Mouse (Mus musculus) midbrain, embryonic 13.5 days (tissue): ENCODE data around the gene Gatad2a. TPM values are rescaled to one million over a fixed set of nuclear protein-coding genes. Genes with fewer than 3 reads are reported as not detected.
A peak's percentile ranks its signal among the peaks of the same experiment; 100 is the strongest.
"Not testable (repeated sequence)": the region's sequence is repeated elsewhere in the genome, so short reads cannot be mapped to it uniquely, and the experiment has no call there.

ENCODE experiments used
- ATAC-seq: fragments of 200-750 bp; cut with Nextera tagmentation; 2 replicates; pipeline ENCODE4 v1.8.0; 2017; ENCODE audit warnings: mild to moderate bottlenecking, moderate TSS enrichment, moderate library complexity
- H3K27ac ChIP-seq: fragments of 300-500 bp; sonication (generic); 2 replicates; pipeline ENCODE4 v1.5.1; 2015; ENCODE audit warnings: inconsistent platforms, mild to moderate bottlenecking, moderate library complexity
- H3K27me3 ChIP-seq: fragments of 300-500 bp; sonication (generic); 2 replicates; pipeline ENCODE4 v1.6.1; 2015; ENCODE audit warnings: mild to moderate bottlenecking, inconsistent platforms
- H3K36me3 ChIP-seq: fragments of 300-500 bp; sonication (generic); 2 replicates; pipeline ENCODE4 v1.6.1; 2015; ENCODE audit warnings: mild to moderate bottlenecking, inconsistent platforms
- H3K4me1 ChIP-seq: fragments of 300-500 bp; sonication (generic); replicated peaks from 2 replicates; pipeline ENCODE4 v1.6.1; 2015; ENCODE audit warnings: inconsistent platforms
- H3K4me2 ChIP-seq: fragments of 300-500 bp; sonication (generic); replicated peaks from 2 replicates; pipeline ENCODE4 v1.6.1; 2015; ENCODE audit warnings: moderate library complexity, mild to moderate bottlenecking, inconsistent platforms
- H3K4me3 ChIP-seq: fragments of 300-500 bp; sonication (generic); replicated peaks from 2 replicates; pipeline ENCODE4 v1.5.1; 2015; ENCODE audit warnings: mild to moderate bottlenecking, inconsistent platforms
- H3K9ac ChIP-seq: fragments of 300-500 bp; sonication (generic); replicated peaks from 2 replicates; pipeline ENCODE4 v1.6.1; 2015; ENCODE audit warnings: mild to moderate bottlenecking, inconsistent platforms
- H3K9me3 ChIP-seq: fragments of 300-500 bp; sonication (generic); 2 replicates; pipeline ENCODE4 v1.6.1; 2016; ENCODE audit warnings: mild to moderate bottlenecking, inconsistent platforms
- WGBS: fragments of 180-500 bp; shearing (Covaris S2); methylation state at CpG from one replicate; pipeline ENCODE4 v1.1.7; 2015; 5-methylcytosine and 5-hydroxymethylcytosine counted together
- polyA plus RNA-seq: library from polyadenylated mRNA; unstranded; fragments of >200 nt; fragmentation: Nextera tagmentation; extraction: Ambion mirVana; gene quantifications from 2 replicates; pipeline ENCODE4 v1.2.1, GENCODE M21; 2015

Gatad2a gene
- polyA plus RNA-seq, 1 experiment from 2014 or later, result 27.7 TPM

- not testable (repeated sequence) for ATAC-seq, H3K9me3 ChIP-seq, H3K4me3 ChIP-seq, H3K27ac ChIP-seq, H3K4me2 ChIP-seq, H3K4me1 ChIP-seq, H3K36me3 ChIP-seq, H3K27me3 ChIP-seq, H3K9ac ChIP-seq
- WGBS, result 89% methylated on average over 14 of the region's 14 CpGs
Measured at GRCm38 (mm10) chr8:70010796-70011195, 14.6 kb upstream of the Gatad2a start.

GRCm38 (mm10) chr8:70005178-70005577 lies 9.0 kb upstream of the Gatad2a start:
- no peak overlapping the region for H3K27ac ChIP-seq
- H3K27me3 ChIP-seq, result no peaks in the 10 kb centered on the region
- H3K9ac ChIP-seq, result no peak overlapping the region
- ATAC-seq, result no peak
- no peak overlapping the region for H3K4me2 ChIP-seq
- WGBS, result 43% methylated on average over 2 of the region's 2 CpGs
- no peaks in the 10 kb centered on the region for H3K36me3 ChIP-seq
- peaks cover 7% of the 10 kb centered on the region for H3K4me1 ChIP-seq
- H3K9me3 ChIP-seq, result no peaks in the 10 kb centered on the region
- no peak overlapping the region for H3K4me3 ChIP-seq

- no peak overlapping the region for H3K4me2 ChIP-seq
- no peak overlapping the region for H3K27ac ChIP-seq
- H3K4me1 ChIP-seq, result peaks cover 7% of the 10 kb centered on the region
- no peak overlapping the region for H3K4me3 ChIP-seq
- H3K36me3 ChIP-seq, result no peaks in the 10 kb centered on the region
- no peak for ATAC-seq
- no peaks in the 10 kb centered on the region for H3K27me3 ChIP-seq
- no peak overlapping the region for H3K9ac ChIP-seq
- no peaks in the 10 kb centered on the region for H3K9me3 ChIP-seq
Measured at GRCm38 (mm10) chr8:70004345-70004744, 8.2 kb upstream of the Gatad2a start.

GRCm38 (mm10) chr8:70003204-70003657 lies 7.0 kb upstream of the Gatad2a start:
- WGBS, result 54% methylated on average over 4 of the region's 4 CpGs
- ATAC-seq, result no peak
- no peaks in the 10 kb centered on the region for H3K36me3 ChIP-seq
- no peaks in the 10 kb centered on the region for H3K9me3 ChIP-seq
- H3K4me1 ChIP-seq, result peaks cover 7% of the 10 kb centered on the region
- H3K4me3 ChIP-seq, result no peak overlapping the region
- no peak overlapping the region for H3K9ac ChIP-seq
- H3K27ac ChIP-seq, result no peak overlapping the region
- H3K27me3 ChIP-seq, result no peaks in the 10 kb centered on the region
- H3K4me2 ChIP-seq, result no peak overlapping the region

GRCm38 (mm10) chr8:70001892-70002191 lies 5.7 kb upstream of the Gatad2a start:
- not testable (repeated sequence) for H3K36me3 ChIP-seq, H3K9ac ChIP-seq, H3K27me3 ChIP-seq, H3K4me3 ChIP-seq, H3K9me3 ChIP-seq, H3K27ac ChIP-seq, ATAC-seq
- H3K4me2 ChIP-seq, result peak overlapping the region; percentile 28; the same call in 1 of the 2 replicates
- H3K4me1 ChIP-seq, result peaks cover 10% of the 10 kb centered on the region
- WGBS, result 45% methylated on average over 7 of the region's 7 CpGs

GRCm38 (mm10) chr8:70001176-70001891 lies 5.2 kb upstream of the Gatad2a start:
- Histone ChIP-seq H3K4me1 (peaks cover 12% of the 10 kb centered on the region), H3K4me3 (no peak overlapping the region), H3K27me3 (no peaks in the 10 kb centered on the region), H3K27ac (no peak overlapping the region), H3K9me3 (no peaks in the 10 kb centered on the region), H3K4me2 (peak overlapping the region; percentile 28), H3K36me3 (no peaks in the 10 kb centered on the region), H3K9ac (no peak overlapping the region)
- WGBS, result 5% methylated on average over 16 of the region's 16 CpGs
- ATAC-seq, result no peak

- H3K4me2 ChIP-seq, result no peak overlapping the region
- H3K36me3 ChIP-seq, result no peaks in the 10 kb centered on the region
- WGBS, result 78% methylated on average over 2 of the region's 2 CpGs
- no peaks in the 10 kb centered on the region for H3K9me3 ChIP-seq
- peaks cover 15% of the 10 kb centered on the region for H3K4me1 ChIP-seq
- no peak overlapping the region for H3K4me3 ChIP-seq
- no peak for ATAC-seq
- H3K27me3 ChIP-seq, result no peaks in the 10 kb centered on the region
- no peak overlapping the region for H3K9ac ChIP-seq
- no peak overlapping the region for H3K27ac ChIP-seq
Measured at GRCm38 (mm10) chr8:70000226-70000625, 4.0 kb upstream of the Gatad2a start.

- no peak for ATAC-seq
- no peak overlapping the region for H3K4me2 ChIP-seq
Measured at GRCm38 (mm10) chr8:69999236-69999635, 3.1 kb upstream of the Gatad2a start.

GRCm38 (mm10) chr8:69998706-69999105 lies 2.5 kb upstream of the Gatad2a start:
- Histone ChIP-seq H3K27me3 (no peaks in the 10 kb centered on the region), H3K9me3 (no peaks in the 10 kb centered on the region), H3K4me3 (no peak overlapping the region), H3K4me2 (no peak overlapping the region), H3K4me1 (peaks cover 30% of the 10 kb centered on the region), H3K9ac (no peak overlapping the region), H3K27ac (no peak overlapping the region), H3K36me3 (no peaks in the 10 kb centered on the region)
- 90% methylated on average over 3 of the region's 3 CpGs for WGBS
- no peak for ATAC-seq

More at GRCm38 (mm10) chr8:69999236-69999635, 3.1 kb upstream of the Gatad2a start:
- 92% methylated on average over 4 of the region's 4 CpGs for WGBS
- Histone ChIP-seq H3K4me1 (peaks cover 25% of the 10 kb centered on the region), H3K27ac (no peak overlapping the region), H3K27me3 (no peaks in the 10 kb centered on the region), H3K36me3 (no peaks in the 10 kb centered on the region), H3K4me3 (no peak overlapping the region), H3K9ac (no peak overlapping the region), H3K9me3 (no peaks in the 10 kb centered on the region)

GRCm38 (mm10) chr8:69996589-69997285 lies 553 bp upstream of the Gatad2a start:
- Histone ChIP-seq H3K4me3 (peak overlapping the region; percentile 95), H3K4me1 (peaks cover 30% of the 10 kb centered on the region), H3K9me3 (no peaks in the 10 kb centered on the region), H3K27me3 (no peaks in the 10 kb centered on the region), H3K27ac (peak overlapping the region; percentile 75), H3K36me3 (no peaks in the 10 kb centered on the region), H3K9ac (peak overlapping the region; percentile 75), H3K4me2 (peak overlapping the region; percentile 85)
- WGBS, result 3% methylated on average over 32 of the region's 35 CpGs
- no peak; the same call in 1 of the 2 replicates for ATAC-seq

GRCm38 (mm10) chr8:69995422-69995775 lies 785 bp downstream of the Gatad2a start:
- peak overlapping the region; percentile 91 for H3K27ac ChIP-seq
- H3K36me3 ChIP-seq, result no peaks in the 10 kb centered on the region
- 0% methylated on average over 7 of the region's 7 CpGs for WGBS
- H3K9me3 ChIP-seq, result no peaks in the 10 kb centered on the region
- H3K4me3 ChIP-seq, result peak overlapping the region; percentile 95
- peak overlapping the region; percentile 87 for H3K9ac ChIP-seq
- ATAC-seq, result no peak
- peak overlapping the region; percentile 89 for H3K4me2 ChIP-seq
- no peaks in the 10 kb centered on the region for H3K27me3 ChIP-seq
- peaks cover 23% of the 10 kb centered on the region for H3K4me1 ChIP-seq

- H3K27ac ChIP-seq, H3K9ac ChIP-seq, ATAC-seq, H3K4me2 ChIP-seq, H3K36me3 ChIP-seq, H3K4me3 ChIP-seq, H3K9me3 ChIP-seq, H3K27me3 ChIP-seq, H3K4me1 ChIP-seq: not testable (repeated sequence)
- WGBS, result 100% methylated on average over 5 of the region's 7 CpGs
Measured at GRCm38 (mm10) chr8:69988936-69989335, 7.2 kb downstream of the Gatad2a start.
